In the genomic region with DNA sequence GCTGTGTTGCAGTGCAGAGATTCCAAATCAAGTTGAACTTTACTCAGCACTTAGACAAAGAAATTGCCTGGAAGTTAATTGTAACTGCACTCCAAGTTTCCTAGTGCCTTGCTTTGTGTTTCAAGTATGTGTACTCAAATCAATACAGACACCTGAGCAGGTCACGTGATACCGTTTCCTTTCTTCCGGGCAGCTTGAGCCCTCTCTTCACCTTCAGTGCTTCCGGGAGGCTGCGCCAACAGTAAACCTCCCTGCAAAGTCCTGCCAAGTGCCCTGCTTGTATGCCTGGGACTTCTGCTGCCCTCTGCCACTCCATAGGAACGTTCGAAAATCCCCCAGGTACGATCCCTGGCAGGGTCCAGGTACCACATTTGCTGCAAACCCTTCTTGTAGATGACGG, we compare ENCODE assay signal across 17 mouse cellular contexts.
DNase-seq lines count a peak whose midpoint lies in the region; ATAC-seq lines count a peak whose summit lies in the region.
"Had no signal": no experiment of that assay in that cellular context is flagged by ENCODE, and none has a peak within 500 bp of the region (broad histone marks: within the 10 kb centered on the region; RNA-seq: fewer than 3 reads in every experiment).

No protein-coding gene starts in this region.

- H3K9ac ChIP-seq in lung, embryonic 16.5 days (ENCODE audit: low read length) = no peak overlapping the region
- H3K9ac ChIP-seq: embryonic facial prominence, embryonic 12.5 days; limb, embryonic 15.5 days had no signal

- peak; percentile 23 for DNase-seq in retina, postnatal 1 day
- DNase-seq in retina, embryonic 14.5 days (ENCODE audit: low spot score) = no peak
- peak; percentile 29 to 33 for DNase-seq in cerebellum, postnatal 10 days
- DNase-seq in testis, postnatal 14 days (ENCODE audit: low spot score) = no peak
- DNase-seq in adrenal gland, adult (ENCODE audit: inconsistent age in 2 of 2, low spot score in 1 of 2) = no peak
- no peak for DNase-seq in thymus, postnatal 14 days
- DNase-seq in adrenal gland, postnatal 25 days = no peak
- DNase-seq: gastrocnemius, postnatal 10 days; heart, adult 18-20 months; heart, postnatal 4 days; kidney, adult 18-20 months; kidney, postnatal 14 days; right cerebral cortex, postnatal 4 days had no signal

- H3K4me1 ChIP-seq in lung, embryonic 16.5 days (replicated peaks; ENCODE audit: control insufficient read depth, insufficient read depth, low read length) = no peaks in the 10 kb centered on the region
- H3K4me1 ChIP-seq: embryonic facial prominence, embryonic 12.5 days; limb, embryonic 15.5 days had no signal

- no peak overlapping the region for H3K4me3 ChIP-seq in lung, embryonic 16.5 days (ENCODE audit: low read length)
- H3K4me3 ChIP-seq: embryonic facial prominence, embryonic 12.5 days; limb, embryonic 15.5 days had no signal

- H3K36me3 ChIP-seq in lung, embryonic 16.5 days (ENCODE audit: control insufficient read depth, insufficient read depth, low read length) = no peaks in the 10 kb centered on the region
- H3K36me3 ChIP-seq: embryonic facial prominence, embryonic 12.5 days; limb, embryonic 15.5 days had no signal

- H3K27me3 ChIP-seq in lung, embryonic 16.5 days (ENCODE audit: control insufficient read depth, insufficient read depth, low read depth, low read length) = no peaks in the 10 kb centered on the region
- H3K27me3 ChIP-seq: embryonic facial prominence, embryonic 12.5 days; limb, embryonic 15.5 days had no signal

- peak overlapping the region; percentile 36; the same call in 1 of the 2 replicates for H3K27ac ChIP-seq in lung, embryonic 16.5 days (ENCODE audit: low read length)
- H3K27ac ChIP-seq: embryonic facial prominence, embryonic 12.5 days; limb, embryonic 15.5 days had no signal

- H3K4me2 ChIP-seq in lung, embryonic 16.5 days (ENCODE audit: low read depth, low read length) = peak overlapping the region; percentile 17; the same call in 1 of the 2 replicates
- H3K4me2 ChIP-seq: embryonic facial prominence, embryonic 12.5 days; limb, embryonic 15.5 days had no signal

- H3K9me3 ChIP-seq in lung, embryonic 16.5 days (ENCODE audit: control insufficient read depth, low read length) = no peaks in the 10 kb centered on the region
- H3K9me3 ChIP-seq: embryonic facial prominence, embryonic 12.5 days; limb, embryonic 15.5 days had no signal

- peak; percentile 77 for ATAC-seq in lung, embryonic 16.5 days (ENCODE audit: low read depth)
- ATAC-seq: activated CD4-positive, CD25-positive, alpha-beta regulatory T cell, adult 4 months had no signal

- WGBS in lung, embryonic 16.5 days = 45% methylated on average over 9 of the region's 9 CpGs

Comparison
In these comparisons a context has a peak if more than half of its experiments do, and no peak if none do; other contexts are left out.
1. DNase-seq: peak in retina, postnatal 1 day (single experiment) and cerebellum, postnatal 10 days (2 of 2); none in retina, embryonic 14.5 days (single experiment), testis, postnatal 14 days (single experiment), adrenal gland, adult (0 of 2), thymus, postnatal 14 days (single experiment) and adrenal gland, postnatal 25 days (single experiment).